Mouse (Mus musculus): Measurements from ENCODE around the gene Ralgapa2. TPM values are rescaled to one million over a fixed set of nuclear protein-coding genes. Genes with fewer than 3 reads are reported as not detected.

The Ralgapa2 gene
- polyA plus RNA-seq (2017; shearing (Covaris generic)) = 25.8 TPM

DNA sequence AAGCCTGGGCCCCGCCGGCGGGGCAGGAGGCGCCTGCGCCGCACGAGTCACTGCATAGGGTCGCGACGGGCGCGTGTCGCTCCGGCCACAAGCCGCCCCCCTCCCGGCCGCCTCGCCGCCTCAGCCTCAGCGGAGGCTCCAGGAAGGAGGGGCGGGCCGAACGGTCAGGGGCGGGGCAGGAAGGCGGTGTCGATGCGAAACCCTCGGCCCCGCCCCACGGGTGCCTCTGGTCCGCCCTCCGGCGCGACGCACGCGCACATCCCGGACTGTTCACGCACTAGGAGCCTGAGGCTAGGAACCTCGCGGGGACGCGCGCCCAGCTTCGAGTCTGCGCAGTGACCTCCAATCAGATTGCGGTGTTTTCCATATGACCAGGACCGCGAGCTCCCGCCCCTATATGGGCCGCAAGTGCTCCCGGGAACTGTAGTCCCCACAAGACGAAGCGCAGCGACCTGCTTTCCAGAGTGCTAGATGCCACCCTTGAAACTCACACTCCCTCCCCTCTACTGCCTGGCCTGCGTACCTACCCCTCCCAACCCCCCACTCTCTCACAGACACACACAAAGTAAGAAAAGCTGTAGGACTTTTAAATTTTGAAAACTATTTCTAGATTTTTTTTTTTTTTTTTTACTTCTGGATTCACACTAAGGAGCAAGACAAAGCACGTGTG lies at the start of gene Ralgapa2:
Gene Ralgapa2, minus strand, starts transcription at position 434 of the 670 bp plus-strand sequence.

DNA sequence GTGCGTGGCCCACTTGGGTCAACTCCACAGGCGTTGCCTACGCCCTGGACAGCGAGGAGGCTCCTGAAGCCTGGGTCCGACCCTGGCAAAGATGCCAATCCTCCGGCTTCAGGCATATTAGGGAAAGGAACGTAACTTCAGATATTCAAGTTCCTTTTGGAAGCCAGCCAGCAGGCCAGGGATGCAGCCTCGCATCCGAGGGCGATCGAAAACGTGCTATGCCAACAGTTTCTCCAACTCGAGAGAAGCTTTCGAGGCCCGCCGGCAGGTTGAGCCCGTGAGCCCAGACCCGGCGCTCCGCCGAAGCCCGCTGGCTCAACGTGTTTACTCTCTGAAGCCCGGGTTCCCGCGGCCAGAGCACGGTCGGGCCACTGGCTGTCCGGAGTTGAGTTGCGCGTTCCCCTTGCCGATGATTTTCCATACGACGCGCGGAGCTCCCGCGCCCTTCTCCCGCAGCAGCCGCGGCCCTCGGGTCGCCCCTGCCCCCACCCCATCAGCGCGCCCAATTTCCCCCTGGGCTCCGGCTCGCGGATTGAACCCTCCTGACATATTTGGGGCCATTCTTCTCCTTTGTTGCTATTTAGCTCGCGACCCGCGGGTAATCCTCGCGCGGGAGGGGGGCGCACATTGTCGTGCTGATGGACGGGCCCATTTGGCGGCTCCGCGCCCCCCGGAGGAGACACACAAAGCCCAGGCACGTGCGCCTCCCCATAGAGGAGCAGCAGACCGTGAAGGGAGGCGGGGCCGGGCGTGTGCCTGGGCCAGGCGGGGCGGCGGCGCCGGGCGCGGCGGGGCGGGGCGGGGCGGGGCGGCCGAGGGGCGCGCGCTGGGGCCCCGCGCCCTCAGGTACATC lies 290.8 kb downstream of the Ralgapa2 start, which contains the start of gene Insm1:
Gene Insm1, plus strand, starts transcription at position 846 of the 853 bp plus-strand sequence.

